Mouse (Mus musculus): ENCODE data around the gene Acad12. TPM values are rescaled to one million over a fixed set of nuclear protein-coding genes. Genes with fewer than 3 reads are reported as not detected.

The Acad12 gene
- polyA plus RNA-seq, 1 experiment from 2014 or later = 3.5 TPM

DNA sequence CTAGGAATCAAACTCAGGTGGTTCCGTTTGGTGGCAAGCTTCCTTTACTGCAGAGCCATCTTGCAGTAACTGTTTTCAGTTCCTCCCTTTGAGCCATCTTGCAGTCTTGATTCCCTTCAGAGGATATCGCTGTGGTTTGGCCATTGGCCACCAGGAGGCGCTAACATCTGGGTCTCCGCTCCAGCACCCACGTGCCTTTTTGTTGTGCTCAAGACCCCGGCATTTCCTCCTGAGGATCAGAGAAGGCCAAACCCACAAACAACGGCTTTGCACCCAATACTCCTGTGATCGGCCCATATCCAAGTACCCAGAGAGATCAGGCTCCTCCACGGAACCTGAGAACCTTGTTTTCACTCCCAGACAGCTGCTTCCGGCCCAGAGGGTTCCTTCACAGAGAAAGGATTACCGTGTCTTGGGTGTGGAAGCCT is 54.3 kb downstream of the Acad12 start:
- Histone ChIP-seq H3K27me3 (replicated peaks; ENCODE audit: control insufficient read depth, insufficient read depth, low read length) (no peaks in the 10 kb centered on the region), H3K4me1 (replicated peaks; ENCODE audit: control insufficient read depth, insufficient read depth, low read length) (0 out of 2 replicates have a peak, but pooled peaks cover 4% of the 10 kb centered on the region), H3K36me3 (ENCODE audit: control insufficient read depth, insufficient read depth) (peaks cover 6% of the 10 kb centered on the region; the same call in 1 of the 2 replicates), H3K4me2 (replicated peaks; ENCODE audit: low read depth) (peak overlapping the region; percentile 37; the same call in 1 of the 2 replicates), H3K27ac (ENCODE audit: low read depth, low read length) (no peak overlapping the region; the same call in 1 of the 2 replicates), H3K9me3 (ENCODE audit: control insufficient read depth) (no peaks in the 10 kb centered on the region), H3K9ac (ENCODE audit: low read depth, low read length) (no peak overlapping the region), H3K4me3 (ENCODE audit: low read depth, low read length) (0 out of 2 replicates have a peak overlapping the region, but pooled peaks have one; percentile 1)
- TF ChIP-seq CTCF (IDR thresholded peaks at IDR 0.05; ENCODE audit: low read depth) = peak; percentile 93
- no peak for ATAC-seq
- 10% methylated on average over 11 of the region's 11 CpGs for WGBS

DNA sequence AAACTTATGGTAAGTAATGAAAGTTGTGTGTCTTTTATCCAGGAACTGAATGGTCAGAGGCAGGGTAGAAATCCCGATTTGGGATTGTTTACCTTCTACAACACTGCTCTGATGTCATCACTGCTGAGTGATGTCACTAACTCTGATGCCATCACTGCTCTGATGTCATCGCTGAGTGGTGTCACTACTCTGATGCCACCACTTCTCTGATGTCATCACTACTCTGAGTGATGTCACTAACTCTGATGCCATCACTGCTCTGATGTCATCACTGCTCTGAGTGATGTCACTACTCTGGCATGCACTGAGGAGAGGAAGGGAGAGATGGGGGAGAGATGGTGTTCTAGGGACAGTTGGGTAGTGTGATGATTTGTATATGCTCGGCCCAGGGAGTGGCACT is 56.3 kb downstream of the Acad12 start:
- no peak for ATAC-seq
- Histone ChIP-seq H3K27ac (ENCODE audit: low read depth, low read length) (no peak overlapping the region), H3K4me2 (replicated peaks; ENCODE audit: low read depth) (no peak overlapping the region), H3K4me1 (replicated peaks; ENCODE audit: control insufficient read depth, insufficient read depth, low read length) (0 out of 2 replicates have a peak, but pooled peaks cover 4% of the 10 kb centered on the region), H3K4me3 (ENCODE audit: low read depth, low read length) (no peak overlapping the region), H3K36me3 (ENCODE audit: control insufficient read depth, insufficient read depth) (no peaks in the 10 kb centered on the region), H3K9me3 (ENCODE audit: control insufficient read depth) (no peaks in the 10 kb centered on the region), H3K9ac (ENCODE audit: low read depth, low read length) (no peak overlapping the region), H3K27me3 (replicated peaks; ENCODE audit: control insufficient read depth, insufficient read depth, low read length) (no peaks in the 10 kb centered on the region)
- no peak for TF ChIP-seq CTCF (IDR thresholded peaks at IDR 0.05; ENCODE audit: low read depth)
- 69% methylated on average over 3 of the region's 3 CpGs for WGBS

- ATAC-seq = no peak
These were observed 69.5 kb downstream of the Acad12 start for GRCm38 (mm10) chr5:121549196-121549595.

DNA sequence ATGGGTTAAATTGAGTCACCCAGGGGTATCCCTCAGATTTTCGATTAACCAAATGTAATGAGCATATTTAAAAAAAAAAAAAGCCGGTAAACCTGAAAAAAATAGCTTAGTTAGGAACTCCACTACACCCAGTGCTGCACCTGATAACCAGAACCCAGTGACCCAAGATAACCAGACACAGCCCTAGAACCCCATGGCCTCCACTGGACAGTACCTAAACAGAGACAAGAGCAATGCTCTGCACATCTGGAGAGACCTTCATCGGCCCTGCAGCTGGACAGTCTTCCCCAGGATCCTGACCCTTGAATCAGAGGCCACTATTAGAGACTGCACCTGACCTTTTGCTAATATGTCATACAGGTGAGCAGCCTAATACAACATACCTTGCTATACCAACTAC is 71.7 kb downstream of the Acad12 start:
- WGBS = 92% methylated on average over 3 of the region's 3 CpGs
- Histone ChIP-seq H3K4me3 (ENCODE audit: low read depth, low read length) (no peak overlapping the region), H3K27me3 (replicated peaks; ENCODE audit: control insufficient read depth, insufficient read depth, low read length) (no peaks in the 10 kb centered on the region), H3K27ac (ENCODE audit: low read depth, low read length) (no peak overlapping the region), H3K9me3 (ENCODE audit: control insufficient read depth) (no peaks in the 10 kb centered on the region), H3K4me2 (replicated peaks; ENCODE audit: low read depth) (no peak overlapping the region), H3K36me3 (ENCODE audit: control insufficient read depth, insufficient read depth) (no peaks in the 10 kb centered on the region), H3K9ac (ENCODE audit: low read depth, low read length) (no peak overlapping the region), H3K4me1 (replicated peaks; ENCODE audit: control insufficient read depth, insufficient read depth, low read length) (0 out of 2 replicates have a peak, but pooled peaks cover 6% of the 10 kb centered on the region)
- ATAC-seq = no peak
- no peak for TF ChIP-seq CTCF (IDR thresholded peaks at IDR 0.05; ENCODE audit: low read depth)

More at GRCm38 (mm10) chr5:121549196-121549595, 69.5 kb downstream of the Acad12 start:
- Histone ChIP-seq H3K36me3 (ENCODE audit: control insufficient read depth, insufficient read depth) (no peaks in the 10 kb centered on the region), H3K27ac (ENCODE audit: low read depth, low read length) (no peak overlapping the region), H3K9me3 (ENCODE audit: control insufficient read depth) (no peaks in the 10 kb centered on the region), H3K4me1 (replicated peaks; ENCODE audit: control insufficient read depth, insufficient read depth, low read length) (0 out of 2 replicates have a peak, but pooled peaks cover 4% of the 10 kb centered on the region), H3K4me2 (replicated peaks; ENCODE audit: low read depth) (no peak overlapping the region), H3K27me3 (replicated peaks; ENCODE audit: control insufficient read depth, insufficient read depth, low read length) (no peaks in the 10 kb centered on the region), H3K4me3 (ENCODE audit: low read depth, low read length) (no peak overlapping the region), H3K9ac (ENCODE audit: low read depth, low read length) (no peak overlapping the region)
- WGBS = 88% methylated on average over 7 of the region's 7 CpGs
- TF ChIP-seq CTCF (IDR thresholded peaks at IDR 0.05; ENCODE audit: low read depth) = no peak

Other genes with a start within 250 kb of the Acad12 start
- 99.1 and 100 TPM in 2 replicates for gene Trafd1, start 233.3 kb downstream of the Acad12 start, polyA plus RNA-seq (2015; fragmentation: Nextera tagmentation; extraction: Ambion mirVana)
- 14.2 and 15.0 TPM in 2 replicates for gene Naa25, start 221.0 kb downstream of the Acad12 start, polyA plus RNA-seq (2015; fragmentation: Nextera tagmentation; extraction: Ambion mirVana)
- gene Tmem116, start 167.0 kb downstream of the Acad12 start, polyA plus RNA-seq (2015; fragmentation: Nextera tagmentation; extraction: Ambion mirVana) = 6.8 and 7.2 TPM in 2 replicates
- gene Erp29, start 166.4 kb downstream of the Acad12 start, polyA plus RNA-seq (2015; fragmentation: Nextera tagmentation; extraction: Ambion mirVana) = 164 and 175 TPM in 2 replicates
- gene Adam1b, start 115.5 kb downstream of the Acad12 start, polyA plus RNA-seq (2015; fragmentation: Nextera tagmentation; extraction: Ambion mirVana) = 0.04 TPM in 1 of 2 replicates, not detected in the other
- 0.39 and 0.51 TPM in 2 replicates for gene Adam1a, start 73.5 kb downstream of the Acad12 start, polyA plus RNA-seq (2015; fragmentation: Nextera tagmentation; extraction: Ambion mirVana)
- not detected in 2 replicates for gene Gm42878, start 73.5 kb downstream of the Acad12 start, polyA plus RNA-seq (2015; fragmentation: Nextera tagmentation; extraction: Ambion mirVana)
- gene Mapkapk5, start 73.0 kb downstream of the Acad12 start, polyA plus RNA-seq (2015; fragmentation: Nextera tagmentation; extraction: Ambion mirVana) = 36.7 and 36.9 TPM in 2 replicates
- gene Aldh2, start 25.1 kb downstream of the Acad12 start, polyA plus RNA-seq (2015; fragmentation: Nextera tagmentation; extraction: Ambion mirVana) = 179 and 181 TPM in 2 replicates
- gene Acad10, start 41.6 kb upstream of the Acad12 start, polyA plus RNA-seq (2015; fragmentation: Nextera tagmentation; extraction: Ambion mirVana) = 5.3 and 5.6 TPM in 2 replicates
- 30.6 and 30.7 TPM in 2 replicates for gene Brap, start 41.6 kb upstream of the Acad12 start, polyA plus RNA-seq (2015; fragmentation: Nextera tagmentation; extraction: Ambion mirVana)
- gene Atxn2, start 92.4 kb upstream of the Acad12 start, polyA plus RNA-seq (2015; fragmentation: Nextera tagmentation; extraction: Ambion mirVana) = 54.3 and 62.6 TPM in 2 replicates
- gene Sh2b3, start 218.7 kb upstream of the Acad12 start, polyA plus RNA-seq (2015; fragmentation: Nextera tagmentation; extraction: Ambion mirVana) = 11.8 and 12.2 TPM in 2 replicates
- gene Pheta1, start 230.0 kb upstream of the Acad12 start, polyA plus RNA-seq (2015; fragmentation: Nextera tagmentation; extraction: Ambion mirVana) = 65.0 and 66.5 TPM in 2 replicates